Mouse (Mus musculus): ENCODE data around the gene Slc16a10. TPM values are rescaled to one million over a fixed set of nuclear protein-coding genes. Genes with fewer than 3 reads are reported as not detected.

Slc16a10 gene
- polyA plus RNA-seq, 1 experiment from 2014 or later: 2.2 TPM

- Histone ChIP-seq H3K36me3 (no peaks in the 10 kb centered on the region), H3K4me1 (no peaks in the 10 kb centered on the region), H3K4me3 (replicated peaks) (no peak overlapping the region), H3K4me2 (no peak overlapping the region), H3K27ac (replicated peaks) (no peak overlapping the region), H3K27me3 (replicated peaks) (no peaks in the 10 kb centered on the region), H3K9me3 (replicated peaks) (no peaks in the 10 kb centered on the region), H3K9ac (replicated peaks) (no peak overlapping the region)
- no peak for ATAC-seq (ENCODE audit: low FRiP score)
- 97% methylated on average over 6 of the region's 6 CpGs for WGBS
These were observed 107.1 kb downstream of the Slc16a10 start for GRCm38 (mm10) chr10:40034956-40035355.

- no peak for ATAC-seq (ENCODE audit: low FRiP score)
- H3K4me2 ChIP-seq: no peak overlapping the region
- no peak overlapping the region for H3K4me3 ChIP-seq (replicated peaks)
- H3K9me3 ChIP-seq (replicated peaks): no peaks in the 10 kb centered on the region
- H3K4me1 ChIP-seq: no peaks in the 10 kb centered on the region
- H3K27ac ChIP-seq (replicated peaks): no peak overlapping the region
- no peaks in the 10 kb centered on the region for H3K27me3 ChIP-seq (replicated peaks)
- no peaks in the 10 kb centered on the region for H3K36me3 ChIP-seq
- 88% methylated on average over 2 of the region's 2 CpGs for WGBS
- H3K9ac ChIP-seq (replicated peaks): no peak overlapping the region
These were observed 109.2 kb downstream of the Slc16a10 start for GRCm38 (mm10) chr10:40032897-40033296.

GRCm38 (mm10) chr10:40030716-40031115, 111.3 kb downstream of the Slc16a10 start:
- H3K36me3 ChIP-seq: no peaks in the 10 kb centered on the region
- no peak overlapping the region for H3K27ac ChIP-seq (replicated peaks)
- ATAC-seq (ENCODE audit: low FRiP score): no peak
- WGBS: 92% methylated on average over 6 of the region's 6 CpGs
- H3K4me3 ChIP-seq (replicated peaks): no peak overlapping the region
- H3K4me1 ChIP-seq: no peaks in the 10 kb centered on the region
- no peak overlapping the region for H3K9ac ChIP-seq (replicated peaks)
- no peaks in the 10 kb centered on the region for H3K27me3 ChIP-seq (replicated peaks)
- no peak overlapping the region for H3K4me2 ChIP-seq
- H3K9me3 ChIP-seq (replicated peaks): no peaks in the 10 kb centered on the region

- no peaks in the 10 kb centered on the region for H3K36me3 ChIP-seq
- ATAC-seq (ENCODE audit: low FRiP score): no peak
- H3K9ac ChIP-seq (replicated peaks): no peak overlapping the region
- H3K4me2 ChIP-seq: no peak overlapping the region
- H3K9me3 ChIP-seq (replicated peaks): no peaks in the 10 kb centered on the region
- H3K27ac ChIP-seq (replicated peaks): no peak overlapping the region
- peaks cover 5% of the 10 kb centered on the region for H3K4me1 ChIP-seq
- H3K4me3 ChIP-seq (replicated peaks): no peak overlapping the region
- no peaks in the 10 kb centered on the region for H3K27me3 ChIP-seq (replicated peaks)
- 75% methylated on average over 2 of the region's 2 CpGs for WGBS
These were observed 112.4 kb downstream of the Slc16a10 start for GRCm38 (mm10) chr10:40029610-40030009.

- no peak for ATAC-seq (ENCODE audit: low FRiP score)
- no peak overlapping the region for H3K4me3 ChIP-seq (replicated peaks)
- H3K27me3 ChIP-seq (replicated peaks): no peaks in the 10 kb centered on the region
- H3K4me2 ChIP-seq: no peak overlapping the region
- H3K36me3 ChIP-seq: no peaks in the 10 kb centered on the region
- no peaks in the 10 kb centered on the region for H3K9me3 ChIP-seq (replicated peaks)
- H3K27ac ChIP-seq (replicated peaks): no peak overlapping the region
- peaks cover 14% of the 10 kb centered on the region for H3K4me1 ChIP-seq
- 91% methylated on average over 8 of the region's 8 CpGs for WGBS
- H3K9ac ChIP-seq (replicated peaks): no peak overlapping the region
These were observed 114.0 kb downstream of the Slc16a10 start for GRCm38 (mm10) chr10:40028091-40028490.

GRCm38 (mm10) chr10:40026546-40026945, 115.5 kb downstream of the Slc16a10 start:
- H3K27ac ChIP-seq (replicated peaks): no peak overlapping the region
- no peak overlapping the region for H3K9ac ChIP-seq (replicated peaks)
- no peaks in the 10 kb centered on the region for H3K9me3 ChIP-seq (replicated peaks)
- no peak overlapping the region for H3K4me2 ChIP-seq
- no peaks in the 10 kb centered on the region for H3K36me3 ChIP-seq
- H3K4me1 ChIP-seq: peaks cover 14% of the 10 kb centered on the region
- ATAC-seq (ENCODE audit: low FRiP score): no peak
- 97% methylated on average over 5 of the region's 5 CpGs for WGBS
- H3K27me3 ChIP-seq (replicated peaks): no peaks in the 10 kb centered on the region
- H3K4me3 ChIP-seq (replicated peaks): no peak overlapping the region

GRCm38 (mm10) chr10:40025560-40025959, 116.5 kb downstream of the Slc16a10 start:
- 65% methylated on average over 8 of the region's 8 CpGs for WGBS
- peak; percentile 46; the same call in 1 of the 2 replicates for ATAC-seq (ENCODE audit: low FRiP score)
- peak overlapping the region; percentile 83 for H3K4me2 ChIP-seq
- H3K4me1 ChIP-seq: peaks cover 14% of the 10 kb centered on the region
- H3K9ac ChIP-seq (replicated peaks): peak overlapping the region; percentile 30; the same call in 1 of the 2 replicates
- no peaks in the 10 kb centered on the region for H3K9me3 ChIP-seq (replicated peaks)
- no peaks in the 10 kb centered on the region for H3K36me3 ChIP-seq
- H3K27ac ChIP-seq (replicated peaks): peak overlapping the region; percentile 86
- H3K27me3 ChIP-seq (replicated peaks): no peaks in the 10 kb centered on the region
- H3K4me3 ChIP-seq (replicated peaks): peak overlapping the region; percentile 64

GRCm38 (mm10) chr10:40024554-40025428, 117.3 kb downstream of the Slc16a10 start, which contains the start of gene Mfsd4b1:
Gene Mfsd4b1 (minus strand): TSS chr10:40025268.
- Histone ChIP-seq H3K27ac (replicated peaks) (peak within 1 kb of the TSS; percentile 86), H3K36me3 (no peaks in the 10 kb centered on the region), H3K4me3 (replicated peaks) (peak within 1 kb of the TSS; percentile 64), H3K9ac (replicated peaks) (peak within 1 kb of the TSS; percentile 70), H3K4me1 (peaks cover 14% of the 10 kb centered on the region), H3K4me2 (peak within 1 kb of the TSS; percentile 83), H3K27me3 (replicated peaks) (no peaks in the 10 kb centered on the region), H3K9me3 (replicated peaks) (no peaks in the 10 kb centered on the region)
- 1% methylated on average over 45 of the region's 46 CpGs for whole genome bisulfite sequencing
- peak; percentile 98 for ATAC-seq (ENCODE audit: low FRiP score)

GRCm38 (mm10) chr10:40020401-40020800, 121.7 kb downstream of the Slc16a10 start:
- WGBS: 68% methylated on average over 2 of the region's 2 CpGs

GRCm38 (mm10) chr10:40019492-40019891, 122.6 kb downstream of the Slc16a10 start:
- no peak overlapping the region for H3K4me3 ChIP-seq (replicated peaks)
- 71% methylated on average over 3 of the region's 3 CpGs for WGBS
- H3K27me3 ChIP-seq (replicated peaks): no peaks in the 10 kb centered on the region
- H3K36me3 ChIP-seq: no peaks in the 10 kb centered on the region
- peaks cover 7% of the 10 kb centered on the region for H3K4me1 ChIP-seq
- no peak for ATAC-seq (ENCODE audit: low FRiP score)
- H3K9me3 ChIP-seq (replicated peaks): no peaks in the 10 kb centered on the region
- H3K4me2 ChIP-seq: no peak overlapping the region
- H3K27ac ChIP-seq (replicated peaks): no peak overlapping the region
- H3K9ac ChIP-seq (replicated peaks): no peak overlapping the region

More at GRCm38 (mm10) chr10:40020401-40020800, 121.7 kb downstream of the Slc16a10 start:
- H3K27ac ChIP-seq (replicated peaks): no peak overlapping the region
- peaks cover 11% of the 10 kb centered on the region for H3K4me1 ChIP-seq
- no peak for ATAC-seq (ENCODE audit: low FRiP score)
- no peak overlapping the region for H3K4me3 ChIP-seq (replicated peaks)
- H3K9ac ChIP-seq (replicated peaks): no peak overlapping the region
- H3K27me3 ChIP-seq (replicated peaks): no peaks in the 10 kb centered on the region
- H3K9me3 ChIP-seq (replicated peaks): no peaks in the 10 kb centered on the region
- H3K36me3 ChIP-seq: no peaks in the 10 kb centered on the region
- H3K4me2 ChIP-seq: no peak overlapping the region

- Histone ChIP-seq H3K9me3 (replicated peaks) (no peaks in the 10 kb centered on the region), H3K9ac (replicated peaks) (no peak overlapping the region), H3K4me1 (no peaks in the 10 kb centered on the region), H3K4me3 (replicated peaks) (no peak overlapping the region), H3K27me3 (replicated peaks) (no peaks in the 10 kb centered on the region), H3K4me2 (no peak overlapping the region), H3K27ac (replicated peaks) (no peak overlapping the region), H3K36me3 (no peaks in the 10 kb centered on the region)
- ATAC-seq (ENCODE audit: low FRiP score): no peak
- WGBS: 81% methylated on average over 5 of the region's 5 CpGs
These were observed 123.7 kb downstream of the Slc16a10 start for GRCm38 (mm10) chr10:40018261-40018860.

GRCm38 (mm10) chr10:40009591-40009990, 132.5 kb downstream of the Slc16a10 start:
- Histone ChIP-seq H3K9ac (replicated peaks) (no peak overlapping the region), H3K4me3 (replicated peaks) (no peak overlapping the region), H3K27me3 (replicated peaks) (no peaks in the 10 kb centered on the region), H3K4me2 (no peak overlapping the region), H3K4me1 (0 out of 2 replicates have a peak, but pooled peaks cover 2% of the 10 kb centered on the region), H3K36me3 (no peaks in the 10 kb centered on the region), H3K27ac (replicated peaks) (no peak overlapping the region), H3K9me3 (replicated peaks) (no peaks in the 10 kb centered on the region)
- no peak for ATAC-seq (ENCODE audit: low FRiP score)
- 90% methylated on average over 11 of the region's 11 CpGs for WGBS
